Mouse (Mus musculus) right cerebral cortex, adult 2 months (tissue): ENCODE results near the gene H2-Oa.
"Not testable (repeated sequence)": the region's sequence is repeated elsewhere in the genome, so short reads cannot be mapped to it uniquely, and the experiment has no call there.

ENCODE experiments used
- DNase-seq, 2 experiments: peaks; one replicate each; pipeline ENCODE4 v3.0.0; 2021 to 2022; ENCODE audit warnings: low spot score in 2 of 2

Gene H2-Oa

DNA sequence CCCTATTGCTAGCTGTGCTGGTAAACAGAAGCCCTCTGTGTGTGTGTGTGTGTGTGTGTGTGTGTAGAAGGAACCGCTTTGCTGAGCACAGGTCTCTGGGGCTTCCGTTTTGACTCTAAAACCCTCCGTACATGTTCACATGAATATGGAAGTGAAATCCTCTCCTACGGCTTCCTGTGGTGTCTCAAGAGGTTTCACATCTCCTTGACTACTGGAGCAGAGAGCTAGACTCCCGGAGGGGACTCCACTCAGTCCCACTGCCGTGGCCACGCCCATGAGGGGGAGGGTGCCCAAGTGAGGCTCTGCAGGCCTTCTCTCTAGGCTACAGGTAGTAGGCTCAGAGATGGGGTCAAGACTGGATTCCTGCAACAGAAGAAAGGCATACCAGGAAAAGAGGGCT lies 50.9 kb downstream of the H2-Oa start, which contains the start of gene H2-DMb2:
Gene H2-DMb2 (plus strand): TSS at position 275 of the 400 bp plus-strand sequence.
- DNase-seq, result no peak

DNA sequence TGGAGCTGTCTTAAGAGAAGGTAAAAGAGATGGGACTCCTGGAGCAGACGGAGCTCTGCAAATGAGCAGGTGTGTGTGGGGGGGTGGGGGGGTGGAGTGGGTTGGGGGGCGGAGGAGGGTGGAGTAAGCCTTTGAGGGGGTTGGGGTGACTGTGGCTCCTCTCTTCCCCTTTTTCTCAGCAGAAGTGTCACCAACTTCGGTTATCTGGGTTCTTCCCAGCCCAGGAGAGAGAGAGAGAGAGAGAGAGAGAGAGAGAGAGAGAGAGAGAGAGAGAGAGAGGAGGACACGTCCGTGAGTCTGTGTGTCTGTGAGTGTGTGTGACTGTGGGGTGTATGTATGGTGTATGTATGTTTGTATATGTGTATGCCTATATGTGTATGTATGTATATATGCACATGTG lies 51.3 kb downstream of the H2-Oa start:
- no peak for DNase-seq

DNA sequence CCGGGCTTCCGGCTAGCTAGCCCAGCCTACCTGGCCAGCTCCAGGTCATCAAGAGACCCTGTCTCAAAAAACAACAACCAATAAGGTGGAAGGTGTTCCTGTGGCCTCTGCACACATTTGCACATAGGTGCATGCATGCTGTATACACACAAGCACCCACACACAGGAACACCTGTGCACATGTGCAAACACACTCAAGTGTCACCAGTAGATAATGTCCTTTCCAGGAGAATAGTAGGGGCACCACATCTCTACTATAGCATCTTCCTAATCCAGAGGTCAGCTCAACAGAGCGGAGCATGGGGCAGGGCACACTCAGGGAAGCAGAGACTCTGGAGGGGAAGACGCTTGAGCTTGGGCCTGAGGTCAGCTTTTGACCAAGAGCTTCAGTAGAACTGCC lies 52.1 kb downstream of the H2-Oa start:
- DNase-seq, result not testable (repeated sequence)
